Mouse (Mus musculus) hindbrain, postnatal 0 days (tissue): ENCODE measurements around the gene Shroom3. TPM values are rescaled to one million over a fixed set of nuclear protein-coding genes. Genes with fewer than 3 reads are reported as not detected.
A peak's percentile ranks its signal among the peaks of the same experiment; 100 is the strongest.

Source experiments
- ATAC-seq: fragments of 200-750 bp; cut with Nextera tagmentation; 2 replicates; pipeline ENCODE4 v1.8.0; 2017; ENCODE audit warnings: mild to moderate bottlenecking, moderate TSS enrichment, moderate library complexity
- DNase-seq: peaks from one replicate; pipeline ENCODE4 v3.0.0-alpha.2; 2015; ENCODE audit warnings: low spot score
- H3K27ac ChIP-seq: fragments of 300-500 bp; sonication (generic); 2 replicates; pipeline ENCODE4 v1.5.1; 2014; ENCODE audit warnings: mild to moderate bottlenecking
- H3K27me3 ChIP-seq: fragments of 300-500 bp; sonication (generic); 2 replicates; pipeline ENCODE4 v1.6.1; 2014; ENCODE audit warnings: low read length, mixed read lengths; ENCODE audit not compliant: insufficient read depth
- H3K36me3 ChIP-seq: fragments of 300-500 bp; sonication (generic); 2 replicates; pipeline ENCODE4 v1.6.1; 2014; ENCODE audit warnings: low read length, mixed read lengths; ENCODE audit not compliant: insufficient read depth
- H3K4me1 ChIP-seq: fragments of 300-500 bp; sonication (generic); 2 replicates; pipeline ENCODE4 v1.6.1; 2014; ENCODE audit warnings: antibody characterized with exemption, low read length, mixed read lengths; ENCODE audit not compliant: insufficient read depth
- H3K4me2 ChIP-seq: fragments of 300-500 bp; sonication (generic); 2 replicates; pipeline ENCODE4 v1.6.1; 2014; ENCODE audit warnings: low read depth, mild to moderate bottlenecking, low read length, moderate library complexity, mixed read lengths
- H3K4me3 ChIP-seq: fragments of 300-500 bp; sonication (generic); 2 replicates; pipeline ENCODE4 v1.5.1; 2014; ENCODE audit warnings: low read length
- H3K9ac ChIP-seq: fragments of 300-500 bp; sonication (generic); replicated peaks from 2 replicates; pipeline ENCODE4 v1.6.1; 2014; ENCODE audit warnings: mild to moderate bottlenecking, low read length, moderate library complexity, mixed read lengths
- H3K9me3 ChIP-seq: fragments of 300-500 bp; sonication (generic); 2 replicates; pipeline ENCODE4 v1.6.1; 2016; ENCODE audit warnings: low read length, mixed read lengths
- CTCF ChIP-seq: IDR thresholded peaks from 2 replicates; pipeline ENCODE4 v1.5.1; 2016; ENCODE audit warnings: antibody characterized with exemption, control low read depth, low read depth
- WGBS: fragments of 180-500 bp; shearing (Covaris S2); extraction: QIAGEN DNeasy Blood & Tissue Kit; methylation state at CpG from one replicate; pipeline ENCODE4 v1.1.7; 2014; 5-methylcytosine and 5-hydroxymethylcytosine counted together
- polyA plus RNA-seq: library from polyadenylated mRNA; unstranded; fragments of >200 nt; fragmentation: Nextera tagmentation; extraction: Ambion mirVana; gene quantifications from 2 replicates; pipeline ENCODE4 v1.2.1, GENCODE M21; 2015
- total RNA-seq: library from RNA; depleted of rRNA; stranded (reverse); fragments of >200 nt; gene quantifications from 2 replicates; pipeline ENCODE4 v1.2.3, GENCODE M21; 2014

Shroom3 gene
- total and polyA plus RNA-seq, 2 experiments from 2014 or later: 1.1 to 9.7 TPM

DNA sequence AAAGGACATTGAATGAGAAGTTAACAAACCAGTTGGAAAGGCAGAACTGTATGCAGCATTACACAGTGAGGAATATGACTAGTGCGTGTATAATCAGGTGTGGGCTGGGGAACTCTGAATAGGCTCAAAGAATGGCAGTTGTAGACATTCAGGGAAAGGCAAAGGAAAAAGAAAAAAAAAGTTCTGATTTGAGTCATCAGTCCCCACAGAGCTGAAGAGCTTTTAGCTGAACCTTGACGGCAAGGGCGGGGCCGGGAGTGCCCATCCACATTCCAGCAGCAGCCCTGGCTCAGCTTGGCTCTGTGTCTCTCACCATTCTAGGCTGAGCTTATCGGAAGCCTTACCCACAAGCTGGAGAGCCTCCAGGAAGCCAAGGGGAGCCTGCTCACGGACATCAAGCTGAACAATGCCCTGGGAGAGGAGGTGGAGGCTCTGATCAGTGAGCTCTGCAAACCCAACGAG, 278.6 kb downstream of the Shroom3 start:
- H3K27ac ChIP-seq: no peak overlapping the region
- H3K36me3 ChIP-seq: no peaks in the 10 kb centered on the region; the same call in none of the 2 replicates
- H3K4me1 ChIP-seq: no peaks in the 10 kb centered on the region
- ATAC-seq (no peak), DNase-seq (no peak)
- TF ChIP-seq CTCF: no peak
- whole genome bisulfite sequencing: 54% methylated on average over 7 of the region's 7 CpGs
- no peaks in the 10 kb centered on the region for H3K9me3 ChIP-seq
- no peak overlapping the region for H3K9ac ChIP-seq
- H3K4me3 ChIP-seq: no peak overlapping the region
- H3K4me2 ChIP-seq: no peak overlapping the region
- H3K27me3 ChIP-seq: no peaks in the 10 kb centered on the region

DNA sequence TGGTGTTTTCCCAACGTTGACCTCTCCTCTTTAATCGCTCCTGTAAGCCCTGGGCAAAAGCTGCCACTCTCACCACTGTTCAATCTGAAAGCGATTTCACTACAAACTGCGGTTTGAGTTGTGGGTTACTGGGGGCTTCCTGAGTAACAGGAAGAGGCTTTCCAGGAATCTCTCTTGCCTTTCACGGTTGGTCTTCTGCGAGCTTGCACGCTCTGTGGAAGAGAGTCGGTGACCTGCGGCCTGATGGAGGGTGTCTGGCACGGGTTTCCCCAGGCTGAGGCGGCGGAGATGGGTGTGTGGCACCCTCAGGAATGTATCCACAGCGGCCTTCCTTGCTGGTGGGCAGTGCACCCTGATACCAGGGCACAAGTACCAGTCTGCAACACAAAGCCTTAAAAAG, 281.5 kb downstream of the Shroom3 start:
- Histone ChIP-seq H3K4me1 (no peaks in the 10 kb centered on the region), H3K27ac (no peak overlapping the region), H3K4me3 (no peak overlapping the region), H3K36me3 (no peaks in the 10 kb centered on the region; the same call in none of the 2 replicates), H3K27me3 (no peaks in the 10 kb centered on the region), H3K9me3 (no peaks in the 10 kb centered on the region), H3K9ac (no peak overlapping the region), H3K4me2 (no peak overlapping the region)
- no peak for ATAC-seq
- no peak for TF ChIP-seq CTCF
- WGBS: 80% methylated on average over 13 of the region's 13 CpGs
- DNase-seq: no peak

DNA sequence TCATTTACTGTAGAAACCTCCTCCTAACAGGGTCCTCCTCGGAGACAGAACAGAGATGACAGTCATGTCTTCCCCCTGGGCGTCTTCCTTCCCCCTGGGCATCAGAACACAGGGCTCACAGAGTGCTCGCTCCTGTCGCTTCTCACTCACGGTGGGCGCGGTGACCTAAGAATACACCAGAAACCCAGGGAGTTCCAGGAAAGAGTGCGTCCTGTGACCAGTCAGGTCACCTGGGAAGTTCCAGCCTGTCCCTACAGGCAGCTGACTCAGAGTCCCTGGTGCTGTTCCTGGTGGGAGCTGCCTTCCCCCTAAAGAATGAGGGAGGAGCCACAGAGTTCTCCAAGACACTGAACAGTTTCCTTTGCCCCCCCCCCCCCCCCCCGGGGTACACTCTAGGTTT, 283.9 kb downstream of the Shroom3 start:
- Histone ChIP-seq H3K4me1 (no peaks in the 10 kb centered on the region), H3K4me2 (no peak overlapping the region), H3K9ac (no peak overlapping the region), H3K27ac (no peak overlapping the region), H3K4me3 (no peak overlapping the region), H3K36me3 (no peaks in the 10 kb centered on the region; the same call in none of the 2 replicates), H3K9me3 (no peaks in the 10 kb centered on the region), H3K27me3 (no peaks in the 10 kb centered on the region)
- no peak for TF ChIP-seq CTCF
- ATAC-seq (no peak), DNase-seq (no peak)
- 80% methylated on average over 9 of the region's 9 CpGs for WGBS

DNA sequence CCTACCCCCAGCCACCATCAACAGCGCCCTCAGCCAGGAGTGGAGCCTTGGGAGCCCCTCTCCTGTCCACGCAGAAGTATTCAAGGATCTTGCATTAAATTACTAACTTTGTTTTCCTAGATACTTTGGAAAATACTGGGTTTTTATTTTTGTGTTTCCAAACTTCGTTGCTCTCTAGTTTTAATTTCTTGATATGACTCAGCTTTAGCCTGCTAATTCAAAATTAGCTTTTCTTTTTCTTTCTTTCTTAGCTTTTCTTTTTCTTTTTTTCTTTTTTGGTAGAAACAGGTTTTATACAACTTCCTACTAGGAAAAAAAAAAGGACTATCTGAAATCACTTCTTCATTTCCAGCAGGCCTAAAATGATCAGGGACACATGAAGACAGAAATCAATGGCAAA, 284.7 kb downstream of the Shroom3 start:
- no peak overlapping the region for H3K9ac ChIP-seq
- WGBS: 92% methylated on average over 3 of the region's 3 CpGs
- H3K4me3 ChIP-seq: no peak overlapping the region
- no peaks in the 10 kb centered on the region for H3K4me1 ChIP-seq
- no peaks in the 10 kb centered on the region; the same call in none of the 2 replicates for H3K36me3 ChIP-seq
- DNase-seq (no peak), ATAC-seq (no peak)
- H3K27ac ChIP-seq: no peak overlapping the region
- no peaks in the 10 kb centered on the region for H3K9me3 ChIP-seq
- TF ChIP-seq CTCF: no peak
- no peak overlapping the region for H3K4me2 ChIP-seq
- H3K27me3 ChIP-seq: no peaks in the 10 kb centered on the region

DNA sequence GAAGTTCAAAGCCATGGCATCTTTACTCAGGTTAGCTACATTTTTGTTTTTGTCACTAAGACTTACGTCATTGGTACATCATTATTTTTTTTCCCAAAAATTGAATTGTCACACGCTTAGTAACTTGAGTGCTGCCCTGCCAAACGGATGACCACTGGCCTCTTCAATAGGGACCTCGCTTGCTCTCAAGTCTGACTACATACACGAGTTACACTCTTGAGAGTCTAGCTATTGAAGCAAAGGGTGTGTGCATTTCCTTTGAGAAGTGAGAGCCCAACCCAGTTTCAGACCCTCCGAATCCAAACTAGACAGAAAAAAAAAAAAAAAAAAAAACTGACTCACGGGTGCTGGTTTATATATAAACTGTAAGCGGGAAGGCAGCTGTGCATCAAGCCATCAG, 286.2 kb downstream of the Shroom3 start:
- Histone ChIP-seq H3K4me3 (no peak overlapping the region), H3K27ac (no peak overlapping the region), H3K9ac (no peak overlapping the region), H3K36me3 (no peaks in the 10 kb centered on the region; the same call in none of the 2 replicates), H3K9me3 (no peaks in the 10 kb centered on the region), H3K27me3 (no peaks in the 10 kb centered on the region), H3K4me1 (no peaks in the 10 kb centered on the region), H3K4me2 (no peak overlapping the region)
- no peak for DNase-seq
- no peak for TF ChIP-seq CTCF
- WGBS: 86% methylated on average over 8 of the region's 8 CpGs
- no peak for ATAC-seq

DNA sequence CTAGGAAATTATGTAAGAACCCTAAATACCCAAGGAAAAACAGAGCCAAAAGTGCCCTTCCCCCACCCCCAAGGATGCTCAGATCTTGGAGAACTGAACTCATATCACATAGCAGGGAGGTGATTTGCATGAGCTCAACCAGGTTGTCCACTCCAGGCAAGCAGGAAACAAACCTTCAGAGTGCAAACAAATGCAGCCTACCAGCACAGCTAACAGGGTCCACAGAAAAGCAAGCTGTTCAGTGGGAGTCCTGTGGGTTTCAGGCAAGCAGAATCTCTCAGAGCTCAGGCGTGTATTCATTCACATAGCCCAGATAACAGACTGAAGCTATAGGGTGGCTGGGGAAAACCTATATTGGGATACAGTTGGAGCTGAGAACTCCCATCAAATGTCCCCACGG, 286.7 kb downstream of the Shroom3 start:
- no peak for TF ChIP-seq CTCF
- Histone ChIP-seq H3K27ac (no peak overlapping the region), H3K9ac (no peak overlapping the region), H3K9me3 (no peaks in the 10 kb centered on the region), H3K27me3 (no peaks in the 10 kb centered on the region), H3K4me2 (no peak overlapping the region), H3K4me1 (no peaks in the 10 kb centered on the region), H3K36me3 (no peaks in the 10 kb centered on the region; the same call in 1 of the 2 replicates), H3K4me3 (no peak overlapping the region)
- ATAC-seq: no peak
- DNase-seq: no peak
- WGBS: 65% methylated on average over 2 of the region's 2 CpGs

DNA sequence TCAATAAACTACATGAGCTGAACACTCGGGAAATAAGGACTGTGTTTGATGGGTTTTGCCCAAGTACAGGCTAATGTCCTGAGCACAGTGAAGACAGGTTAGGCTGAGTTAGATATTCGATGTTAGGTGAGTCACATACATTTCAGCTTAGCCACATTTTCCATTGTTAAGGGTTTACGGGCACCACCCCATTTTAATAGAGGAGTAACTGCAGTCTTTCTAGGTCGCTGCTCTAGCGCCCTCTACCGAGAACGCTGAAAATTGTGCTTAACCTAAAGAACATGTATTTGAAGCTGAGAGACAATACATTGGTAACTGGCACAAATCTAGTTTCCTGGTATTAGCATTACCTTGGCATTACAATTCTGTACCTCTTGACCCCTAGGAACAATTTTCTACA, 287.2 kb downstream of the Shroom3 start:
- ATAC-seq (no peak), DNase-seq (peak; percentile 62)
- Histone ChIP-seq H3K4me2 (no peak overlapping the region), H3K9ac (no peak overlapping the region), H3K27me3 (no peaks in the 10 kb centered on the region), H3K9me3 (no peaks in the 10 kb centered on the region), H3K4me3 (no peak overlapping the region), H3K4me1 (no peaks in the 10 kb centered on the region), H3K36me3 (no peaks in the 10 kb centered on the region), H3K27ac (no peak overlapping the region)
- peak; percentile 66 for TF ChIP-seq CTCF
- 38% methylated on average over 7 of the region's 7 CpGs for WGBS
